Comparison of ENCODE assay signal across 19 mouse cellular contexts in genomic region chr13:3667288-3667873, GRCm38 (mm10). TPM values are rescaled to one million over a fixed set of nuclear protein-coding genes. Genes with fewer than 3 reads are reported as not detected.
DNase-seq lines count a peak whose midpoint lies in the region; ATAC-seq and TF ChIP-seq lines count a peak whose summit lies in the region.
"Had no signal": no experiment of that assay in that cellular context is flagged by ENCODE, and none has a peak within 500 bp of the region (broad histone marks: within the 10 kb centered on the region; RNA-seq: fewer than 3 reads in every experiment).

No protein-coding gene starts in this region.

- no peak for ATAC-seq in forebrain, postnatal 0 days
- no peak for ATAC-seq in forebrain, embryonic 13.5 days
- no peak for ATAC-seq in kidney, postnatal 0 days (replicated peaks; ENCODE audit: low FRiP score, low read depth)
- ATAC-seq in kidney, embryonic 16.5 days (ENCODE audit: low FRiP score, low TSS enrichment), result no peak
- ATAC-seq: forebrain, embryonic 15.5 days had no signal

- no peaks in the 10 kb centered on the region for H3K4me1 ChIP-seq in forebrain, postnatal 0 days (ENCODE audit: insufficient read depth)
- H3K4me1 ChIP-seq in forebrain, embryonic 13.5 days, result no peaks in the 10 kb centered on the region
- no peaks in the 10 kb centered on the region for H3K4me1 ChIP-seq in kidney, postnatal 0 days (replicated peaks; ENCODE audit: insufficient read depth, low read length)
- H3K4me1 ChIP-seq in kidney, embryonic 16.5 days (ENCODE audit: insufficient read depth, low read length), result 0 out of 2 replicates have a peak, but pooled peaks cover 2% of the 10 kb centered on the region
- no peaks in the 10 kb centered on the region for H3K4me1 ChIP-seq in E14TG2a.4 (replicated peaks; ENCODE audit: low read depth, low read length)
- H3K4me1 ChIP-seq in embryonic facial prominence, embryonic 10.5 days, result peaks cover 18% of the 10 kb centered on the region
- H3K4me1 ChIP-seq: forebrain, embryonic 15.5 days; neural tube, embryonic 12.5 days had no signal

- no peak overlapping the region for H3K27ac ChIP-seq in forebrain, postnatal 0 days (ENCODE audit: low read depth, low read length)
- no peak overlapping the region for H3K27ac ChIP-seq in forebrain, embryonic 13.5 days
- H3K27ac ChIP-seq in kidney, postnatal 0 days, result no peak overlapping the region
- no peak overlapping the region for H3K27ac ChIP-seq in kidney, embryonic 16.5 days (ENCODE audit: low read length)
- H3K27ac ChIP-seq in embryonic facial prominence, embryonic 10.5 days (replicated peaks), result peak overlapping the region; percentile 35; the same call in 1 of the 2 replicates
- H3K27ac ChIP-seq: embryonic facial prominence, embryonic 15.5 days; forebrain, embryonic 15.5 days; limb, embryonic 10.5 days; liver, embryonic 15.5 days; neural tube, embryonic 12.5 days had no signal

- 85% methylated on average over 5 of the region's 5 CpGs for WGBS in forebrain, postnatal 0 days
- WGBS in forebrain, embryonic 13.5 days, result 83% methylated on average over 5 of the region's 5 CpGs
- 80% methylated on average over 5 of the region's 5 CpGs for WGBS in kidney, postnatal 0 days
- WGBS in kidney, embryonic 16.5 days, result 89% methylated on average over 5 of the region's 5 CpGs
- WGBS in embryonic facial prominence, embryonic 10.5 days, result 84% methylated on average over 5 of the region's 5 CpGs

- no peaks in the 10 kb centered on the region for H3K27me3 ChIP-seq in forebrain, postnatal 0 days (ENCODE audit: insufficient read depth, low read length)
- no peaks in the 10 kb centered on the region for H3K27me3 ChIP-seq in forebrain, embryonic 13.5 days
- H3K27me3 ChIP-seq in kidney, postnatal 0 days (ENCODE audit: insufficient read depth, low read length), result no peaks in the 10 kb centered on the region
- H3K27me3 ChIP-seq in kidney, embryonic 16.5 days (ENCODE audit: insufficient read depth, low read length), result no peaks in the 10 kb centered on the region
- peaks cover 3% of the 10 kb centered on the region; the same call in 1 of the 2 replicates for H3K27me3 ChIP-seq in E14TG2a.4 (ENCODE audit: insufficient read depth, low read length)
- H3K27me3 ChIP-seq in embryonic facial prominence, embryonic 10.5 days (replicated peaks; ENCODE audit: low read depth, poor library complexity, severe bottlenecking), result no peaks in the 10 kb centered on the region
- H3K27me3 ChIP-seq: embryonic facial prominence, embryonic 15.5 days; forebrain, embryonic 15.5 days; liver, embryonic 15.5 days; neural tube, embryonic 12.5 days had no signal

- H3K36me3 ChIP-seq in forebrain, postnatal 0 days (ENCODE audit: insufficient read depth), result no peaks in the 10 kb centered on the region
- H3K36me3 ChIP-seq in forebrain, embryonic 13.5 days (ENCODE audit: poor library complexity, severe bottlenecking), result no peaks in the 10 kb centered on the region
- no peaks in the 10 kb centered on the region for H3K36me3 ChIP-seq in kidney, postnatal 0 days (ENCODE audit: insufficient read depth, low read length)
- no peaks in the 10 kb centered on the region for H3K36me3 ChIP-seq in kidney, embryonic 16.5 days (ENCODE audit: insufficient read depth, low read length)
- no peaks in the 10 kb centered on the region for H3K36me3 ChIP-seq in E14TG2a.4 (ENCODE audit: insufficient read depth, low read length)
- no peaks in the 10 kb centered on the region for H3K36me3 ChIP-seq in embryonic facial prominence, embryonic 10.5 days (replicated peaks)
- H3K36me3 ChIP-seq: embryonic facial prominence, embryonic 15.5 days; forebrain, embryonic 15.5 days; G1E; limb, embryonic 10.5 days; liver, embryonic 15.5 days; neural tube, embryonic 12.5 days had no signal

- no peak overlapping the region for H3K9ac ChIP-seq in forebrain, postnatal 0 days
- no peak overlapping the region for H3K9ac ChIP-seq in forebrain, embryonic 13.5 days
- no peak overlapping the region for H3K9ac ChIP-seq in kidney, postnatal 0 days (ENCODE audit: low read depth, low read length)
- no peak overlapping the region for H3K9ac ChIP-seq in kidney, embryonic 16.5 days (replicated peaks; ENCODE audit: low read length)
- H3K9ac ChIP-seq: embryonic facial prominence, embryonic 15.5 days; forebrain, embryonic 15.5 days; liver, embryonic 15.5 days; neural tube, embryonic 12.5 days had no signal

- no peak overlapping the region for H3K4me2 ChIP-seq in forebrain, postnatal 0 days (ENCODE audit: low read depth)
- H3K4me2 ChIP-seq in forebrain, embryonic 13.5 days, result no peak overlapping the region
- H3K4me2 ChIP-seq in kidney, postnatal 0 days (ENCODE audit: low read length), result no peak overlapping the region
- no peak overlapping the region for H3K4me2 ChIP-seq in kidney, embryonic 16.5 days (replicated peaks; ENCODE audit: low read depth, low read length)
- H3K4me2 ChIP-seq: embryonic facial prominence, embryonic 15.5 days; forebrain, embryonic 15.5 days; liver, embryonic 15.5 days; neural tube, embryonic 12.5 days had no signal

- no peaks in the 10 kb centered on the region for H3K9me3 ChIP-seq in forebrain, postnatal 0 days (ENCODE audit: low read length)
- H3K9me3 ChIP-seq in forebrain, embryonic 13.5 days (replicated peaks), result no peaks in the 10 kb centered on the region
- no peaks in the 10 kb centered on the region for H3K9me3 ChIP-seq in kidney, postnatal 0 days (replicated peaks; ENCODE audit: low read length)
- peaks cover 5% of the 10 kb centered on the region for H3K9me3 ChIP-seq in kidney, embryonic 16.5 days (ENCODE audit: low read length)
- H3K9me3 ChIP-seq in E14TG2a.4 (ENCODE audit: low read length), result no peaks in the 10 kb centered on the region
- peaks cover 4% of the 10 kb centered on the region; the same call in 1 of the 2 replicates for H3K9me3 ChIP-seq in embryonic facial prominence, embryonic 10.5 days
- H3K9me3 ChIP-seq: embryonic facial prominence, embryonic 15.5 days; forebrain, embryonic 15.5 days; G1E; limb, embryonic 10.5 days; liver, embryonic 15.5 days had no signal

- no peak for DNase-seq in forebrain, postnatal 0 days
- no peak for DNase-seq in kidney, postnatal 0 days (ENCODE audit: low spot score)
- peak; percentile 23 for DNase-seq in embryonic facial prominence, embryonic 10.5 days (ENCODE audit: low spot score)
- no peak for DNase-seq in layer of hippocampus, adult 18-20 months (ENCODE audit: low spot score in 2 of 2)
- DNase-seq in thymus, postnatal 14 days, result no peak
- DNase-seq: cerebellum, postnatal 14 days; gastrocnemius, postnatal 36 days; heart, postnatal 14 days; midbrain, embryonic 14.5 days; spleen, adult 18-20 months had no signal

- no peak overlapping the region for H3K4me3 ChIP-seq in forebrain, postnatal 0 days (ENCODE audit: low read depth, low read length)
- H3K4me3 ChIP-seq in forebrain, embryonic 13.5 days, result no peak overlapping the region
- no peak overlapping the region for H3K4me3 ChIP-seq in kidney, postnatal 0 days (replicated peaks; ENCODE audit: low read depth, low read length)
- no peak overlapping the region for H3K4me3 ChIP-seq in kidney, embryonic 16.5 days (ENCODE audit: low read length)
- H3K4me3 ChIP-seq in E14TG2a.4 (replicated peaks; ENCODE audit: low read length), result no peak overlapping the region
- no peak overlapping the region for H3K4me3 ChIP-seq in embryonic facial prominence, embryonic 10.5 days
- H3K4me3 ChIP-seq: embryonic facial prominence, embryonic 15.5 days; forebrain, embryonic 15.5 days; limb, embryonic 10.5 days; liver, embryonic 15.5 days; neural tube, embryonic 12.5 days had no signal

- TF ChIP-seq CTCF in forebrain, postnatal 0 days (IDR thresholded peaks at IDR 0.05; ENCODE audit: low read depth), result peak; percentile 13; the same call in 1 of the 2 replicates
- TF ChIP-seq CTCF in kidney, postnatal 0 days (IDR thresholded peaks at IDR 0.05; ENCODE audit: low read depth), result peak; percentile 48; the same call in 1 of the 2 replicates
- peak; percentile 58 for TF ChIP-seq CTCF in E14TG2a.4 (conservative IDR thresholded peaks at IDR 0.05; ENCODE audit: low read length)

RNA-seq across cellular contexts. Expression of gene Asb13, which starts 33.5 kb away (rescaled TPM):
- 9.8 and 12.1 TPM in 2 replicates for total RNA-seq in forebrain, postnatal 0 days (2014; rRNA removed)
- polyA plus RNA-seq in forebrain, postnatal 0 days (2015; fragmentation: Nextera tagmentation; extraction: Ambion mirVana), result 4.9 and 13.8 TPM in 2 replicates
- 12.9 and 15.6 TPM in 2 replicates for polyA plus RNA-seq in forebrain, embryonic 13.5 days (2015; fragmentation: Nextera tagmentation; extraction: Ambion mirVana)
- 9.2 and 11.7 TPM in 2 replicates for polyA plus RNA-seq in kidney, postnatal 0 days (2015; fragmentation: Nextera tagmentation; extraction: Ambion mirVana)
- polyA plus RNA-seq in kidney, embryonic 16.5 days (2015; fragmentation: Nextera tagmentation; extraction: Ambion mirVana), result 16.0 and 19.8 TPM in 2 replicates
- 15.0 and 22.2 TPM in 2 replicates for polyA plus RNA-seq in embryonic facial prominence, embryonic 10.5 days (2016; fragmentation: Nextera tagmentation; extraction: Ambion mirVana)
- total RNA-seq in layer of hippocampus, adult 18-20 months (2021), result 10 to 100 TPM; 30.3 to 34.1 TPM
- polyA plus RNA-seq: G1E had no signal

RNA-seq across cellular contexts. Expression of gene Fam208b, which starts 56.5 kb away (rescaled TPM):
- 45.6 and 54.2 TPM in 2 replicates for total RNA-seq in forebrain, postnatal 0 days (2014; rRNA removed)
- 7.4 and 10.2 TPM in 2 replicates for polyA plus RNA-seq in forebrain, postnatal 0 days (2015; fragmentation: Nextera tagmentation; extraction: Ambion mirVana)
- 19.5 and 21.0 TPM in 2 replicates for polyA plus RNA-seq in forebrain, embryonic 13.5 days (2015; fragmentation: Nextera tagmentation; extraction: Ambion mirVana)
- polyA plus RNA-seq in kidney, postnatal 0 days (2015; fragmentation: Nextera tagmentation; extraction: Ambion mirVana), result 8.3 and 8.4 TPM in 2 replicates
- 12.7 and 15.5 TPM in 2 replicates for polyA plus RNA-seq in kidney, embryonic 16.5 days (2015; fragmentation: Nextera tagmentation; extraction: Ambion mirVana)
- 25.5 and 27.5 TPM in 2 replicates for polyA plus RNA-seq in embryonic facial prominence, embryonic 10.5 days (2016; fragmentation: Nextera tagmentation; extraction: Ambion mirVana)
- total RNA-seq in layer of hippocampus, adult 18-20 months (2021), result 10 to 100 TPM; 23.9 to 24.8 TPM
